Mouse (Mus musculus): ENCODE data around the gene AI661453.

AI661453 gene

DNA sequence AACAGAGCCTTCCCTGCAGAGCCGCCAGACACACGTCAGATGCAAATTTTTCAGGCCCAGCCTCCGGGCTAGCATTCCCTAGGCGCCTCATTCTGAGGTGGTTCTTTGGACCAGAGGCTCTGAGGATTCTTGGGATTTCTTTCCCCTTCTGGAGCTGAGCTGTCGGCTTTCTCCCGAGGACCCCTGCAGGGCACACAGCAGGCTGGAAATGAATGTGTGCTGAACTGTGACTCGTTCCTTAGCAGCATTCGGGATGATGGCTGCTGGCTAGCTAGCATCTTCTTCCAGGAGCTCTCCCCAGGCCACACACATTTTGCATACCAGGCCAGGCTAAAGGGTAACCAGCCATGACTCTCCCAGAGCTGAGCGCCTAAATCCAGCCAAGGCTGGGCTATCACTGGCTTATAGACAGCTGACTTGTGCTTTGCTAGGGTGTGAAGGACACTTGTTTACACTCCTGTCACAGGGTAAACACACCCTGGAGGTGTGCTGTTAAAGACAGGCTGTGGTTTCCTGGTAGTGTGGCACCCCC lies 4.0 kb downstream of the AI661453 start:
- no peak for DNase-seq (ENCODE audit: low read depth in 1 of 2, low spot score in 2 of 2)

DNA sequence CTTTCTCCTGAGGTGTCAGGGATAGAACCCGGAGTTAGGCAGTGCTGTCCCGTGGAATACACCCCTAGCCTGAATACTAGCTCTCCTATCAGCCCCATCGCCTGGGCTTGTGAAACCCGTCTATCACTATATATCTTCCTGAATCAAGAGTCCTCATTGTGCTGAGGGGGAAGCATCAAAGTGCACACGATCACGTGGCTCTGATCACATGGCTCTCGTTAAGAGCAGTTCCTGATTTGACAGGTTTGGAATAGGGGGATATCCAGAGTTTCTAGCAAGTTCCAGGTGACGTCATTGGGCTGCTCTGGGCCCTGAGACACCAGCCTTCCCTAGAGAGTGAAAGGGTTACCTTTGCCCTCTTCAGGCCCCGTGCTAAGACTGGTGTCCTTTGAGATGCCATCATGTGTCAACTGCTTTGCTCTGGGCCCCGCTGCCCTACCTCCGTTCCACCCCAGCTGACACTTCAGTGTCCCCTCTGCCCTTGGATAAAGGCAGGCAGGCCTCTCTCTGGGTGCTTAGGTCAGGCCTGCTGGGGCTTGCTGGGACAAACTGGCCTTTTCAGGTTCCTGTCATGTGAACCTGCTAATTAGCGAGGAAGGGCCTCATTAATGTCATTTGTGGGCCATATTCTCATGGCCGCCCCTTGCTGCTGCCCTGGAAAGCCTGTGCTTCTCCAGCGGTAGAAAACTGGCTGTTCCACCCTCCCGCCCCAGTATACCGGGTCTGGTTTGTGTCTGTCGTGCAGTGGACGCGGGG lies 5.1 kb downstream of the AI661453 start:
- peak in 1 of 2 experiments; percentile 6 for DNase-seq (ENCODE audit: low read depth in 1 of 2, low spot score in 2 of 2)

DNA sequence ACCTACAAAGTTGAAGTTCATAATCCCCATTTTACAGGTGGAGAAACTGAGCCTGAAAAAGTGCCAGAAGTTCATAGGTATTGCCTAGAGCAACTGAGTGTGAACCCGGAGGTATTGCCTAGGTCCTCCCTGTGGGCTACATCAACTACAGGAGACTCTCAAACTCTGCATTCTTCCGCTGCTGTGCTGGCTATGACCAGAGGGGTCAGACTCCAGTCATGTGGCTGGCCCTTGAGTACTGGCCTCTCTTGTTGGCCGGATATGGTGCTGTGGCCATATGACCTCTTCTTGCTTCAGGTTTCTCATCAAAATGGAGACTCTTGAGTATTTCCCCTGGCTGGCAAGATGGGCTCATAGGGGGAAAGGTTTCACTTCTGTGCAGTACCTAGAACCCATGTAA lies 5.9 kb downstream of the AI661453 start:
- no peak for DNase-seq (ENCODE audit: low read depth in 1 of 2, low spot score in 2 of 2)

GRCm38 (mm10) chr17:47444113-47444512 lies 7.7 kb downstream of the AI661453 start:
- DNase-seq (ENCODE audit: low read depth in 1 of 2, low spot score in 2 of 2) = no peak

DNA sequence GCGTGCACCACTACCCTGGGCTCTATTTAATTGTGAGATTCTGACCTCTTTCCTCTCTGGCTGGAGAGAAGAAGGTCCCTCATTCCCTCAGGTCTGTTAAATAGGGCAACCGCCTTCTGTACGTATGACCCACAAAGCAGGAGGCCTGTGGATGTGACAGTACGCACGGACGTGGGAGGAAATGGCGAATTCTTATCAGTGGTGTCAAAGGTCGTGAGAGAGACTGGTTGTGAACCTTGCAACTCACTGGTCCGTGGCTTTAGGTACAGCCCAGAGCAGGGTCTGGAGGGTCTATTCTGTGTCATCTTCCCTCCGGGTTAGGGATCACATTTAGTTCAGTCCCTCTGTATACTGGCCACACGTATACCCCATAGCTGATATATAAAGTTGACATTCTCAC lies 9.1 kb downstream of the AI661453 start:
- DNase-seq (ENCODE audit: low read depth in 1 of 2, low spot score in 2 of 2) = no peak

- no peak for DNase-seq (ENCODE audit: low read depth in 1 of 2, low spot score in 2 of 2)
These were observed 9.6 kb downstream of the AI661453 start for GRCm38 (mm10) chr17:47446025-47446424.

GRCm38 (mm10) chr17:47446561-47446960 lies 10.1 kb downstream of the AI661453 start:
- DNase-seq (ENCODE audit: low read depth in 1 of 2, low spot score in 2 of 2) = no peak

DNA sequence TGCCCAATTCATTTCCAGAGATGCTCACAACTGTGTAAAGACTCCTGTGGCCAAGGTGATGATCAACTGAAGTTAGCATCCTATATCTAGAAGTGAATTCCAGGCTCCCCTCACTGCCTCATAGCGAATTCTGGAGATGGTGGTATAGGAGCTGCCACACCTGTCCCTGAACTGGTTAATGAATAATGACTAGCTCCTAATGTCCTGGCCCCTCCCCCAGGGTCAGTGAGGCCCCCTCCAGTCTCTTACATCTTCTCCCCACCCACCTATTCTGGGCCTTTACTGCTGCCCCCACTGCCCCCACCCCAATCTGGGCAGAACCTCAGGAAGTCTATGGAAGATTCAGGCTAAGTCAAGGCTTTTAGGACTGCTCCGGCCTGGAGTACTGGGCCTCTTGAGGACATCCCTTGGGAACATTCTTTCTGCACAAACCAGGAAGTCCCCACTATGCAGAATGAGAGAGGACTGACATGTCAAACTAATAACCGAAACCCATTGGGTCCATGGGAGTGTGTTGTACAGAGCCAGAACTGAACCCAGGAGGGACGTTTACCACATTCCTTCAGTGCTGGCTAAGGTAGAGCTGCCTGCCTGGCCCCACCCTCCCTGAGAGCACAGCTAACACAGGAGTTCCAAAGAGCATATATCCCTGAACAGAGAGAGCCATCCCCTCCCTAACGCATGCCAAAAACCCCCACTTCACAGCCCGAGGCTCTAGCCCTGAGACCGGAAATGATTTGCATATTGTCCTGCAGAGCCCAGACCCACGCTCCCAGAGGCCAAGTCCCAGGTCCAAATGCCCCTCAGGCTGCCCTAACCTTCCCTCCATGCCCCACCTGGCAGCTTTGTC lies 12.3 kb downstream of the AI661453 start:
- no peak for DNase-seq (ENCODE audit: low read depth in 1 of 2, low spot score in 2 of 2)

DNA sequence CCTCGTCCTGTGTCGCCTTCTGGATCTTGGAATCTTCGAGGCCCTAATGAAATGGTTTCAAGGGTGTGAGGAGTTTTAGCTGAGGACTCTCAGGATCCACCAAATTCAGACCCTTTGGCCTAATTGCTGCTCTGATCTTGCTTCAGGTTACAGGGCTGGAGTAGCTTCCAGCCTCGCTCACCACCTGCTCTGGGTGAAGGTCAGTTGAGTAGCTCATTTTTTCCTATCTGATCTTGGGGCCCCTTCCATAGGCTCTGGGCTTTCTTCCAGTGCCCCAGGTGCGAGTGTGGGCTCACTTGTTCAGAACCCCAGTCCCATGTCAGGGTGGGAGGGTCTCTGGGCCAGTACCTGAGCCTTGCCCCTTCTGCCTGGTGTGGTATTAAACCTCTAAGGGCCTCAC lies 13.0 kb downstream of the AI661453 start:
- no peak for DNase-seq (ENCODE audit: low read depth in 1 of 2, low spot score in 2 of 2)

DNA sequence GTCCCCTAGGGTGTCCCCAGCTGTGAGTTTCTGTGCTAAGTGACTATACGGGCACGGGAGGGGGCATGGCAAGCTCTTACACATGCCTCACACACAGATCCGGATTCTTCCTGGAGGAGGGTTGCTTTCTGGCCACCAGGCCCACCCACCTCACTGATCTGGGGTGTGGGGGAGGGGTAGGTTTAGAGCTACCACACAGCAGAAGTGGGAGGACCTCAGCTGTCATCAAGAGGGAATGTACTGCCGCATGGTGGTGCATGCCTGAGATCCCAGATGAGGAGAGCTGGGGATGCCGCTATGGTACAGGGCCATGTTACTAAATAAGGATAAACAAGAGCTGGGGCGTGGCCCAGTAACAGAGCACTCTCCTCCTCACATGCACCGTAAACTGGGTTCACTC lies 13.8 kb downstream of the AI661453 start:
- DNase-seq (ENCODE audit: low read depth in 1 of 2, low spot score in 2 of 2) = no peak

GRCm38 (mm10) chr17:47450880-47451565 lies 14.6 kb downstream of the AI661453 start:
- DNase-seq (ENCODE audit: low read depth in 1 of 2, low spot score in 2 of 2) = no peak

GRCm38 (mm10) chr17:47452886-47453285 lies 16.5 kb downstream of the AI661453 start:
- no peak for DNase-seq (ENCODE audit: low read depth in 1 of 2, low spot score in 2 of 2)

DNA sequence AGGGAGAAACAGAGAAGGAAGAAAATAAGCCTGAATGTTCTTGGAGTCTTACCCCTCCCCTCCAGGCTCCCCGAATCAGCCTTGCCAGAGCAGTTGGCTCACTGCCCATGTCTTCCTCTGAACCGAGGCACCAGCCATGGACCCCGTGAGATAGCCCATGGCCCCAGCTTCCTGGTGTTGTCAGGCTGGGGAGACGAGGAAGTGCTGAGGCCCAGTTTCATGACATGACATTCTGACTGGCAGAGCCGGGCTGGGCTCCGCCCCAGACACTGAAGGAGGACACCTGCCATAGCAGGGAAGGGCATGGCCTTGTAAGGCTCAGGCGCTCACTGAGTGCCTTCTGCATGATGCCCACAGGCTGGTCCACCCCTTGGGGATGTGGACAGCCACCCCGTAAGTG lies 18.3 kb downstream of the AI661453 start:
- DNase-seq (ENCODE audit: low read depth in 1 of 2, low spot score in 2 of 2) = no peak

DNA sequence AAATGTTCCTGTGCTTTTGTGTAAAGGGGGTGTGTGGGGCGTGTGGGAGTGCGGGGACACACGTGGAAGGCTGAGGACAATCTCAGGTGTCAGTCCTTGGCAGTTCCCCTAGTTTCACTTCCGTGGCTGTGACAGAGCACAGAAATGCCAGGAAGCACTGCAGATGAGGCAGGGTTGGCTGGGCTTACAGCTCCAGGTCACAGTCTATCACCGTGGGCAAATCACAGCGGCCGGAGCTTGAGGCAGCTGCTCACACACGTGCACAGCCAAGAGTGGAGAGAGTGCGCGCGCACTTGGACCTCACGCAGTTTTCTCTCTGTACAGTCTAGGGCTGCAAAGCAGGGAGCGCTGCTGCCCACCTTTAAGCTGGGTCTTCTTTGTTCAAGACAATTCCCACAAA lies 21.9 kb downstream of the AI661453 start:
- DNase-seq (ENCODE audit: low read depth in 1 of 2, low spot score in 2 of 2) = no peak

GRCm38 (mm10) chr17:47458936-47459335 lies 22.5 kb downstream of the AI661453 start:
- DNase-seq (ENCODE audit: low read depth in 1 of 2, low spot score in 2 of 2) = no peak

GRCm38 (mm10) chr17:47459341-47459919 lies 23.0 kb downstream of the AI661453 start:
- DNase-seq (ENCODE audit: low read depth in 1 of 2, low spot score in 2 of 2) = no peak

GRCm38 (mm10) chr17:47461688-47462087 lies 25.3 kb downstream of the AI661453 start:
- DNase-seq (ENCODE audit: low read depth in 1 of 2, low spot score in 2 of 2) = no peak

GRCm38 (mm10) chr17:47462209-47462608 lies 25.8 kb downstream of the AI661453 start:
- DNase-seq (ENCODE audit: low read depth in 1 of 2, low spot score in 2 of 2) = no peak

DNA sequence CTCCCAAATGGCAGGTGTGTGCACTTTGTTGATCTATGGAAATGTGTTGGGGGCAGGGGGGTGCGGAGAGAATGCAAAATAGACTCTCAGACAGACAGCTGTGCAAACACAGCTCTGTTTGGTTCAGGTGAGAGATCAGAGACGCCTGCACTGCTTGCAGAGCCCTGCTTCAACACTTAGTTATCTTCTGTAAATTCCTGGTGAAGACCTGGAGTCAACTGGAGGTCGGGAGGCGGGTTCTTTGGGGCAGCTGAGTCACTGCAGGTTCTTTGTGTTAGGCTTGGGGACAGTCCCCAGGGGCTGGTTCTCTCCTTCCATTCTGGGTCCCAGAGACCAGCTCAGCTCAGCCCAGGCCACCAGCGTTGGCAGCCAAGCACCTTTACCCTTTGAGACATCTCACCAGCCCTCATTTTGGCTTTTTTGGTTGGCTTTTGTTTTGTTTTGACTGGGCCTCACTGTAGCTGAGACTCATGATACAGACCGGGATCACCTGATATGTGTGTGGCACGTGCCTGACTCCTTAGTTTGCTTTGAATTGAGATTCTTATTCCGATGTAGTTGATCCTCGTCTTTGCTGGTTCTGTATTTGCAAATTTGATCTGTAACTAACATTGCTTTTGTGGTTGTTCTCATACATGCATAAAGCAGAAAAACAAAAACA lies 26.4 kb downstream of the AI661453 start:
- no peak for DNase-seq (ENCODE audit: low read depth in 1 of 2, low spot score in 2 of 2)

- DNase-seq (ENCODE audit: low read depth in 1 of 2, low spot score in 2 of 2) = no peak
These were observed 28.0 kb downstream of the AI661453 start for GRCm38 (mm10) chr17:47464248-47464965.

All from monocyte, adult 2 months (primary cell).